Mouse (Mus musculus) liver, embryonic 13.5 days (tissue): ENCODE data around the gene Hs6st3. TPM values are rescaled to one million over a fixed set of nuclear protein-coding genes. Genes with fewer than 3 reads are reported as not detected.

Experiments used
- ATAC-seq: fragments of 200-750 bp; cut with Nextera tagmentation; 2 replicates; pipeline ENCODE4 v1.8.0; 2017; ENCODE audit warnings: low read depth, mild to moderate bottlenecking, moderate number of reproducible peaks, moderate library complexity
- DNase-seq: peaks from one replicate; pipeline ENCODE4 v3.0.0; 2022
- H3K27ac ChIP-seq: fragments of 300-500 bp; sonication (generic); 2 replicates; pipeline ENCODE4 v1.5.1; 2015; ENCODE audit warnings: moderate library complexity, mild to moderate bottlenecking, inconsistent platforms
- H3K27me3 ChIP-seq: fragments of 300-500 bp; sonication (generic); 2 replicates; pipeline ENCODE4 v1.6.1; 2015; ENCODE audit warnings: mild to moderate bottlenecking, inconsistent platforms
- H3K36me3 ChIP-seq: fragments of 300-500 bp; sonication (generic); 2 replicates; pipeline ENCODE4 v1.6.1; 2015; ENCODE audit warnings: mild to moderate bottlenecking, inconsistent platforms
- H3K4me1 ChIP-seq: fragments of 300-500 bp; sonication (generic); replicated peaks from 2 replicates; pipeline ENCODE4 v1.6.1; 2015; ENCODE audit warnings: inconsistent platforms
- H3K4me2 ChIP-seq: fragments of 300-500 bp; sonication (generic); 2 replicates; pipeline ENCODE4 v1.6.1; 2015; ENCODE audit warnings: inconsistent platforms, mild to moderate bottlenecking, moderate library complexity
- H3K4me3 ChIP-seq: fragments of 300-500 bp; sonication (generic); replicated peaks from 2 replicates; pipeline ENCODE4 v1.5.1; 2015; ENCODE audit warnings: mild to moderate bottlenecking, inconsistent platforms
- H3K9ac ChIP-seq: fragments of 300-500 bp; sonication (generic); 2 replicates; pipeline ENCODE4 v1.6.1; 2015; ENCODE audit warnings: mild to moderate bottlenecking, inconsistent platforms
- H3K9me3 ChIP-seq: fragments of 300-500 bp; sonication (generic); replicated peaks from 2 replicates; pipeline ENCODE4 v1.6.1; 2016; ENCODE audit warnings: inconsistent platforms
- WGBS: fragments of 180-500 bp; shearing (Covaris S2); methylation state at CpG from one replicate; pipeline ENCODE4 v1.1.7; 2015; ENCODE audit not compliant: insufficient replicate concordance; 5-methylcytosine and 5-hydroxymethylcytosine counted together
- polyA plus RNA-seq: library from polyadenylated mRNA; unstranded; fragments of >200 nt; fragmentation: Nextera tagmentation; extraction: Ambion mirVana; gene quantifications from 2 replicates; pipeline ENCODE4 v1.2.1, GENCODE M21; 2015

Gene Hs6st3
- polyA plus RNA-seq, 1 experiment from 2014 or later = not detected

GRCm38 (mm10) chr14:119919177-119919576 lies 781.0 kb downstream of the Hs6st3 start:
- no peaks in the 10 kb centered on the region for H3K36me3 ChIP-seq
- H3K27ac ChIP-seq = no peak overlapping the region
- no peaks in the 10 kb centered on the region for H3K4me1 ChIP-seq
- DNase-seq (no peak), ATAC-seq (no peak)
- WGBS = 64% methylated on average over 1 of the region's 1 CpGs
- H3K9ac ChIP-seq = no peak overlapping the region
- H3K4me3 ChIP-seq = no peak overlapping the region
- no peaks in the 10 kb centered on the region for H3K27me3 ChIP-seq
- H3K4me2 ChIP-seq = no peak overlapping the region
- no peaks in the 10 kb centered on the region for H3K9me3 ChIP-seq

Other genes with a start within 250 kb of the Hs6st3 start
- gene Dzip1, start 212.9 kb upstream of the Hs6st3 start, polyA plus RNA-seq = 2.1 and 2.6 TPM in 2 replicates
- 29.3 and 36.6 TPM in 2 replicates for gene Dnajc3, start 200.4 kb upstream of the Hs6st3 start, polyA plus RNA-seq
- 1.4 and 1.9 TPM in 2 replicates for gene Uggt2, start 38.9 kb upstream of the Hs6st3 start, polyA plus RNA-seq